Mouse (Mus musculus): ENCODE measurements at regions not wholly inside any gene's neighbourhood (a gene's known extent, or its start where the extent isn't known, plus 50 kb on each side); places are given as distances from the start of the nearest gene placed in this dataset.

- TF ChIP-seq POLR2A (IDR thresholded peaks at IDR 0.05; ENCODE audit: insufficient read depth, low read depth, low read length) (no peak), CTCF (IDR thresholded peaks at IDR 0.05; ENCODE audit: insufficient read depth, low read depth, low read length) (no peak)
- H3K4me3 ChIP-seq (ENCODE audit: insufficient read depth, low read depth, low read length) = no peak overlapping the region
- 100% methylated on average over 1 of the region's 1 CpGs for WGBS
- no peak overlapping the region for H3K27ac ChIP-seq (ENCODE audit: insufficient read depth, low read depth, low read length)
- 0 out of 2 replicates have a peak, but pooled peaks cover 2% of the 10 kb centered on the region for H3K4me1 ChIP-seq (ENCODE audit: control insufficient read depth, insufficient read depth, low read length)
Observed at GRCm38 (mm10) chr2:169214396-169214795, 259.0 kb upstream of the Zfp64 start.

DNA sequence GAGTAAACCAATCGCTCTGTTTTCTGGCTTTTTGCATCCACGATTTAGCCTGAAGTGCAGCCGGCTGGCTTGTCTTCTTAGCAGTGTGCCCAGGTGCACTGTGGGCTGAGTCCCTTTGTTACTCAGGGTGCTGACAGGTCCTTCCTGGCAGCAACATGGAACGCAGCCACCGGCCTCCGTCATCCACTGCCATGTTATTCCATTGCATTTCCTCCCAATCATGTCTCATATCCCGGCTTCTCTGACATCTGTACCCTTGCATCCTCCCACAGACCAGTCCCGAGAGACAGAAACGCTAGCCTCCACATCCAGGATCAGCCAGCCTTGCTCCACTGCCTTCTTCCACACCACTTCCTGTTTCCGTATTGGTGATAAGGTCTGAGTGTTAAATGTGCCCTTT lies 257.9 kb upstream of the Zfp64 start:
- Histone ChIP-seq H3K27ac (ENCODE audit: insufficient read depth, low read depth, low read length) (no peak overlapping the region), H3K4me3 (ENCODE audit: insufficient read depth, low read depth, low read length) (no peak overlapping the region), H3K4me1 (ENCODE audit: control insufficient read depth, insufficient read depth, low read length) (0 out of 2 replicates have a peak, but pooled peaks cover 2% of the 10 kb centered on the region)
- 69% methylated on average over 10 of the region's 10 CpGs for WGBS
- no peak for TF ChIP-seq POLR2A (IDR thresholded peaks at IDR 0.05; ENCODE audit: insufficient read depth, low read depth, low read length)
- TF ChIP-seq CTCF (IDR thresholded peaks at IDR 0.05; ENCODE audit: insufficient read depth, low read depth, low read length) = no peak

- 69% methylated on average over 3 of the region's 3 CpGs for WGBS
- Histone ChIP-seq H3K4me1 (ENCODE audit: control insufficient read depth, insufficient read depth, low read length) (0 out of 2 replicates have a peak, but pooled peaks cover 2% of the 10 kb centered on the region), H3K4me3 (ENCODE audit: insufficient read depth, low read depth, low read length) (no peak overlapping the region), H3K27ac (ENCODE audit: insufficient read depth, low read depth, low read length) (no peak overlapping the region)
- TF ChIP-seq CTCF (IDR thresholded peaks at IDR 0.05; ENCODE audit: insufficient read depth, low read depth, low read length) (no peak), POLR2A (IDR thresholded peaks at IDR 0.05; ENCODE audit: insufficient read depth, low read depth, low read length) (no peak)
Observed at GRCm38 (mm10) chr2:169212676-169213257, 257.4 kb upstream of the Zfp64 start.

- Histone ChIP-seq H3K27ac (ENCODE audit: insufficient read depth, low read depth, low read length) (no peak overlapping the region), H3K4me1 (ENCODE audit: control insufficient read depth, insufficient read depth, low read length) (no peaks in the 10 kb centered on the region), H3K4me3 (ENCODE audit: insufficient read depth, low read depth, low read length) (no peak overlapping the region)
- TF ChIP-seq POLR2A (IDR thresholded peaks at IDR 0.05; ENCODE audit: insufficient read depth, low read depth, low read length) (no peak), CTCF (IDR thresholded peaks at IDR 0.05; ENCODE audit: insufficient read depth, low read depth, low read length) (no peak)
- 84% methylated on average over 19 of the region's 19 CpGs for WGBS
Observed at GRCm38 (mm10) chr2:169204254-169204752, 248.9 kb upstream of the Zfp64 start.

GRCm38 (mm10) chr2:169191974-169192373 lies 236.6 kb upstream of the Zfp64 start:
- WGBS = 93% methylated on average over 7 of the region's 7 CpGs

DNA sequence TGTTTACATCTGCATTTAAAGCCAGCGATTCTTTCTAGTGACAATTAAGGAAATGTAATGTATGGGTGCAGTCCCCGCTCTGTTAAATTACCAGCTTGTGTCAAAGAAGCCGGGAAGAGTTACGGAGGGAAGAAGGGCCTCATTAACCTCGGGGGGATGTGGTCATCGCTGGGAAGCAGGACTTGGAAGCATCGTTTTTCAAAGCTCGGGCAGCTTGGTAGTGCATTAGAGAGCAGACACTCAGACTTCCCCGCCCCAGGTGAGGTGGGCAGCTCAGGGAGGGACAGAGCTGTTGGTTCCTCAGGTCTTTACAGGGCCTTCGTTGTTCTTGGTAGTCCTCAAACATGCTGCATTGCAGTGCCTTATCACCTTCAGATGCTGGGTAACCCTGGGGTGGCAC lies 236.1 kb upstream of the Zfp64 start:
- TF ChIP-seq POLR2A (IDR thresholded peaks at IDR 0.05; ENCODE audit: insufficient read depth, low read depth, low read length) (no peak), CTCF (IDR thresholded peaks at IDR 0.05; ENCODE audit: insufficient read depth, low read depth, low read length) (no peak)
- 56% methylated on average over 10 of the region's 10 CpGs for WGBS
- Histone ChIP-seq H3K4me3 (ENCODE audit: insufficient read depth, low read depth, low read length) (no peak overlapping the region), H3K27ac (ENCODE audit: insufficient read depth, low read depth, low read length) (no peak overlapping the region), H3K4me1 (ENCODE audit: control insufficient read depth, insufficient read depth, low read length) (no peaks in the 10 kb centered on the region)

More at GRCm38 (mm10) chr2:169191974-169192373, 236.6 kb upstream of the Zfp64 start:
- Histone ChIP-seq H3K4me1 (ENCODE audit: control insufficient read depth, insufficient read depth, low read length) (no peaks in the 10 kb centered on the region), H3K4me3 (ENCODE audit: insufficient read depth, low read depth, low read length) (no peak overlapping the region), H3K27ac (ENCODE audit: insufficient read depth, low read depth, low read length) (no peak overlapping the region)
- TF ChIP-seq POLR2A (IDR thresholded peaks at IDR 0.05; ENCODE audit: insufficient read depth, low read depth, low read length) (no peak), CTCF (IDR thresholded peaks at IDR 0.05; ENCODE audit: insufficient read depth, low read depth, low read length) (no peak)

DNA sequence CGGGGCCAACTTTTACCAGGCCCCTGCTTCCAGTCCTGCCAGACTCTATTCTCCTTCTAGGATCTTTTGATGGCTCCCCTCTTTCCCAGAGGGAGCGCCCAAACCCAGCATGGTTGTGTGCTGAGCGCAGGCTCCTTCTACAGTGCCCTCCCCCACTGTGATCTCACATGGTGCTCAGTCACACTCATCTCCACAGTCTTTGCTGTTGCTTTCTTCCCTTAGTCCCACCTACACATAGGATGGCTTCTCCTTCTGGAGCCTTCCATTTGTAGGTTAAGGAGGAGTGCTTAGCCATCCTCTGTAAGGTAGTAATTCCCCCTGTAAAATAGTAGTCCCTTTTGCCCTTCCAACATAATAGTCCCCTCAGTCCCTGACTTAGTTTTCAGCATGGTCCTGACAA lies 222.2 kb upstream of the Zfp64 start:
- 91% methylated on average over 3 of the region's 3 CpGs for WGBS
- no peak overlapping the region for H3K4me3 ChIP-seq (ENCODE audit: insufficient read depth, low read depth, low read length)
- peaks cover 2% of the 10 kb centered on the region; the same call in 1 of the 2 replicates for H3K4me1 ChIP-seq (ENCODE audit: control insufficient read depth, insufficient read depth, low read length)
- TF ChIP-seq CTCF (IDR thresholded peaks at IDR 0.05; ENCODE audit: insufficient read depth, low read depth, low read length) = no peak
- TF ChIP-seq POLR2A (IDR thresholded peaks at IDR 0.05; ENCODE audit: insufficient read depth, low read depth, low read length) = no peak
- H3K27ac ChIP-seq (ENCODE audit: insufficient read depth, low read depth, low read length) = no peak overlapping the region

DNA sequence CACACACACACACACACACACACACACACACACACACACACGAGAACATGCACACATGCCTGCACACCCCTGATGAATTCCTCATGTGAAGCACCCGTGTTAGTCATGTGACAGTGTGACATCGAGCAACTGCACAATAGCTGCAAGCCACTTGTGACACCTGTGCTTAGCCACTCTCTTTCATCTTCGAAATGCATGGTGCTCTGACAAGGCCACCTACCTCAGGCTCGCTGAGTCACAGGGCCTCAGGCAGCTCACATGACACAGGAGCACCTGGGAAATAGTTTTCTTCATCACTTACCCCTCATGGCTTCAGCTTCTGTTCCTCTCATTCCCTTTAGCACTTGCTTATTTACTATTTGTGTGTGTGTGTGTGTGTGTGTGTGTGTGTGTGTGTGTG lies 213.4 kb upstream of the Zfp64 start:
- H3K4me1 ChIP-seq (ENCODE audit: control insufficient read depth, insufficient read depth, low read length) = no peaks in the 10 kb centered on the region
- 81% methylated on average over 5 of the region's 5 CpGs for WGBS
- TF ChIP-seq CTCF (IDR thresholded peaks at IDR 0.05; ENCODE audit: insufficient read depth, low read depth, low read length) (no peak), POLR2A (IDR thresholded peaks at IDR 0.05; ENCODE audit: insufficient read depth, low read depth, low read length) (no peak)

DNA sequence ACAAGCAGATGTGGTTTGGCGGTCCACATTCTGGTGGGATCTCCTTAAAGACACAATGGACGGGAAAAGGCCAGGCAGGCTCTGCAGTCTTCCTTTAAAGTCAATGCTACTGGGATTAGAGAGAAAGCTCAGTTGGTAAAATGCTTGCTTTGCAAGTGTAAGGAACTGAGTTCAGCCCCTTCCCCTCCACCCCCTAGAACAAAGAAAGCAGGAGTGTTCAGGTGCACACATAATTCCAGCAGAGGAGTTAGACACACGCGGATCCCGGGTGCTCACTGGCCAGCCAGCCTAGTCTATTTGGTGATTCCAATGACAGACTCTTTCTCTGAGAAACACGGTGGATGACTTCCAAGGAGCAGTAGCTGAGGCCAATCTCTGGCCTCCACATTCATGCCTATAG lies 213.0 kb upstream of the Zfp64 start:
- Histone ChIP-seq H3K27ac (ENCODE audit: insufficient read depth, low read depth, low read length) (no peak overlapping the region), H3K4me1 (ENCODE audit: control insufficient read depth, insufficient read depth, low read length) (no peaks in the 10 kb centered on the region), H3K4me3 (ENCODE audit: insufficient read depth, low read depth, low read length) (no peak overlapping the region)
- TF ChIP-seq CTCF (IDR thresholded peaks at IDR 0.05; ENCODE audit: insufficient read depth, low read depth, low read length) (no peak), POLR2A (IDR thresholded peaks at IDR 0.05; ENCODE audit: insufficient read depth, low read depth, low read length) (no peak)
- 75% methylated on average over 6 of the region's 6 CpGs for WGBS

More for the DNA sequence above, 213.4 kb upstream of the Zfp64 start:
- Histone ChIP-seq H3K4me3 (ENCODE audit: insufficient read depth, low read depth, low read length) (no peak overlapping the region), H3K27ac (ENCODE audit: insufficient read depth, low read depth, low read length) (no peak overlapping the region)

All from olfactory bulb, adult 2 months (tissue).